Mouse (Mus musculus) spleen, postnatal 36 days (tissue): ENCODE measurements around the gene Styk1.

Experiments used
- DNase-seq, 2 experiments: peaks; one replicate each; pipeline ENCODE4 v3.0.0; 2022; ENCODE audit warnings: low spot score in 2 of 2, mixed read lengths in 1 of 2

Styk1 gene

DNA sequence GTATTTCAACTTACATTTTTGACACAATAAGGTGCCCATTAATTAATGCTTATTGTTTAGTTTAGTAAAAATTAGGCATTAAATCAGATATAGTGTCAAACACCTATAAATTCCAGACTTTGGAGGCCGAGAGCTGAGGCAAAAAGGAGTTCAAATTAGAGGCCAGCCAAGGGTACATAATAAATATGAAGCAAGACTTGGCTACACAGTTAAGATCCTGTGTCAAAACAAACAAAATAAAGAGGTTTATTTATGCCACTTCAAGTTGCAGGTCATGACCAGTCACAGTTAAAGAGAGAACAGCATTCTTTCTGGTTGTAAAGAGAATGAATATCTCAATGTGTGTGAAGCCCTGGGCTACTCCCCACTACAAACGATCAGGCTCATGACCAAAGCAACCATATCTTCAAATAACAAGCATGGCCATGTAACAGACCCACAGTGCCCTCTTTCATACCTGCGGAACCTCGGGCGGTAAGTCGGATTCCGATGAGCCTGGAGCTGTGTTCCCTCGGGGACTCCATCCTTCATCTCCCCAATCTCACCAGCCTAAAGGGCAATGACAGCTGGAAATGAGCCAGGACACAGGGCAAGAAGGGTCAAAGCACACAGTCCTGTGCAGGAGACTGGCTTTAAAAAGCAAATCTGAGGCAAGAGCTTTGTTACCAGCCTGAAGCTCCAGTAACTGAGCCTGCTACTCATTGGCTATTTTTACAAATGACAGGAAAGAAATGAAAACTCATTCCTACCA is 16.6 kb upstream of the Styk1 start:
- DNase-seq, result no peak

- DNase-seq, result peak; percentile 9 to 16
Measured at GRCm38 (mm10) chr6:131367101-131367500, 13.7 kb upstream of the Styk1 start.

DNA sequence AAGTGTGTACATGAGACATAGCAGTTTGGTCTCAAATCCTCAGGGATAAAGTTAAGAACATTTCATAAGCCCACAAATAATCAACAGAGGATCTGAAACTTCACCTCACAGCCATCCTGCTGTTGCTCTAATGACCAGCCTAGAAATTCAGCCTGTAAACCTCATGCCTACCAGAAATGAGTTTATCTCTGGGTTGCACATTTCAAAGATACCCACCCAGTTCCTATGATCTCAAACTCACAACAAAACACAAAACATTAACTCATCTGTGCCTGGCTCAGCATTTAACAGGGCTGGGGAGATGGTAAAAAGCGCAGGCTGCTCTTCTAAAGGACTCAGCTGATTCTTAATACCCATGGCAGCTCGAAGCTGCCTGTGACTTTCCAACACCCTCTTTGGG is 11.0 kb upstream of the Styk1 start:
- peak in 1 of 2 experiments; percentile 10 for DNase-seq

GRCm38 (mm10) chr6:131362987-131363765 is 9.8 kb upstream of the Styk1 start:
- DNase-seq, result no peak

DNA sequence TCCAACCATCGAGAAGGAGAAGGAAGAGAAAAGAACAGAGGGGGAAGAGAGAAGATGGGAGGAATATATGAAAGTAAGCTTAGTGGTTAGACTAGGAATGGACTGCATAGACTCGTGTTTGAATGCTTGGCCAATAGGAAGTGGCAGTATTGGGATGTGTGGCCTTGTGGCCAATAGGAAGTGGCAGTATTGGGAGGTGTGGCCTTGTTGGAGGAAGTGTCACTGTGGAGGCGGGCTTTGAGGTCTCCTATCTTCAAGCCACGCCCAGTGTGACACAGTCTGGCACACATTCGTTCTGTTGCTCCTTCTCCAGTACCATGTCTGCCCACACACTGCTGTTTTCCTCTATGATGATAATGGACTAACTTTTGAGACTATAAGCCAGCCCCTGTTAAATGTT is 7.3 kb upstream of the Styk1 start:
- peak; percentile 10 to 41 for DNase-seq

DNA sequence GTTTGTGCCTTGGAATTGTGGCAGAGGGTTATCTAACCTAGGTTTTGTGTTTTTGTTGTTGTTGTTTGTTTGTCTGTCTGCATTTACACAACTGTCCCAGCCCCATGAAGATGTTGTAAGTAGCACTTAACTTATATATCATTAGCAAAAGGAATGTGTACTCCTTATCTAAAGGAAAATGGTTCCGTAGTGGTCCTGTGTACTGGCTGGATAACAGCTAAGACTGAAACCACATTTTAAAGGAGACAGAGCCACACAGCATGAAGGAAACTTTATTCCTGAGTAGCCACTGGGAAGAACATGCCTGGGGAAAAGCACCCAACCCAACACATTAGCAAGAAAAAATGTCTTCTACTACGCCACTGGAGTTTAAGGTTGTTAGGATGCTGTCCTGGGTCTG is 6.1 kb upstream of the Styk1 start:
- no peak for DNase-seq

DNA sequence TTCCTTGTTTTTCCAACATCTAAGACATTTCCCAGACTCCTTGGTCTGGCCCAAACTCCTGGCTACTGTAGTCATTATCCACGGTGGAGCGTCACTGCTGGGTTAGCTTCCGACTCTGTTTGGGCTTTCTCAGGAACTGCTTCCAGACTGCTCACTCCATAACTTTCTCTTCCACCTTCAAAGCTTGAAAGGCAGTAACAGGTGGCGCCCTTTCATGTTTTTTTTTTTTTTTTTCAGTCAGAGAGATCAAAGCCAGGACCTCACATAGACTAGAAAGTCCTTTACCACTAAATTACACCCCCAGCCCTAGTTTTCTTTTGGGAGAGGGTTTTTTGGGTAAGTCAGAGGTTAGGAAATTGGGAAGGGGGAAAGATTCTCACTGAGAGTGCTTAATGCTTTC is 1.5 kb upstream of the Styk1 start:
- DNase-seq, result no peak

- DNase-seq, result no peak
Measured at GRCm38 (mm10) chr6:131347026-131347425, 6.4 kb downstream of the Styk1 start.

DNA sequence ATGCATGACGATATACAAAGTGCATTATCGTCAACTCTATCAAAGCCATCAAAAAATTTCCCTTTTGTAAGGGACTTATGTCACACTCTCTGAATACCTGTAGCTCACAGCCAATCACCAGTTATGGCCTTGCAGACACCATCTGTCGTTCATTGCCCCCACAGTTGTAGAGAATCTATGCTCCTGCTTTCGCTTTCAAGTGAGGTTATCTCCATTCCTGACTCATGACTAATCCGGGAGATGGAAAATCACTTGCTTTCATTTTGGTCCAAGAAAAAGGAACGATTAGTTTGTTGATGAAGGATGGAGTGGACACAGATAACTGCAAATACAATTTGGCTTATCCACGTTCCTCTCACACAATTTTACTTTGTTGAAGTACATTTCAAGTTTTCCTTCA is 9.1 kb downstream of the Styk1 start:
- no peak for DNase-seq

DNA sequence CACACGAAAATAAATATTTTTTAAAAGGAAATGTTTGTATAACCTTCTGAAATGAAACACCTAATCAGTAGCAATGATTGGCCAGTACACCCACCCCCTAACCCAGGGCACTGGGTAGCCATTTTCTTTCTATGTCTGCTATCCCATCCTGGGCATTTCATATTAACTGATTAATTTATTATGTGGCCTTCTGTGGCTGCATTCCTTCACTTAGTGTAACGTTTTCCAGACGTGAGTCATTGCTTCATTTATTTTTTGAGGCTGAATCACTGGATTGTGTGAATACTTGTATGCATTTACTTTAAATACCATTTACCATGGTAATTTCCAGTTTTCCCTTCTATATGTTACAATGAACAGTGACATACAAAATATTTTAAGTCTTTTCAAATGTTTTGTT is 13.3 kb downstream of the Styk1 start:
- DNase-seq, result no peak

- no peak for DNase-seq
Measured at GRCm38 (mm10) chr6:131339309-131339708, 14.1 kb downstream of the Styk1 start.

DNA sequence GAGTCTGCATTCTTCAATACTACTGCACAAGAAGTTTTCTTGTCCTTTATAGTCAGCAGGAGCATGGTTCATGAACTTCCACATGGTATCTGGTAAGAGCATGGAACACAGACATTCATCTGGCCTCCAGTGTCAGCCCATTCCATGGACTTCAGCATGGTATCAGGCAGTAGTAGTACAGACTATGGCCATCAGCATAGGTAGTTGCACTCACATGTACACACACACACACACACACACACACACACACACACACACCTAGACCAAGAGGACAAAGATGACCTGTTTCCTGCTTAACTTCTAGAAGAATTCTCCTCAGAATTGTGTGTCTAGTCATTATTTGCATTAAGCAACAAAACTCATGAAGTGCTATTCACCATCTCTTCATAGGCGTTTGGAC is 14.6 kb downstream of the Styk1 start:
- DNase-seq, result no peak

GRCm38 (mm10) chr6:131327076-131327475 is 26.3 kb downstream of the Styk1 start:
- no peak for DNase-seq

DNA sequence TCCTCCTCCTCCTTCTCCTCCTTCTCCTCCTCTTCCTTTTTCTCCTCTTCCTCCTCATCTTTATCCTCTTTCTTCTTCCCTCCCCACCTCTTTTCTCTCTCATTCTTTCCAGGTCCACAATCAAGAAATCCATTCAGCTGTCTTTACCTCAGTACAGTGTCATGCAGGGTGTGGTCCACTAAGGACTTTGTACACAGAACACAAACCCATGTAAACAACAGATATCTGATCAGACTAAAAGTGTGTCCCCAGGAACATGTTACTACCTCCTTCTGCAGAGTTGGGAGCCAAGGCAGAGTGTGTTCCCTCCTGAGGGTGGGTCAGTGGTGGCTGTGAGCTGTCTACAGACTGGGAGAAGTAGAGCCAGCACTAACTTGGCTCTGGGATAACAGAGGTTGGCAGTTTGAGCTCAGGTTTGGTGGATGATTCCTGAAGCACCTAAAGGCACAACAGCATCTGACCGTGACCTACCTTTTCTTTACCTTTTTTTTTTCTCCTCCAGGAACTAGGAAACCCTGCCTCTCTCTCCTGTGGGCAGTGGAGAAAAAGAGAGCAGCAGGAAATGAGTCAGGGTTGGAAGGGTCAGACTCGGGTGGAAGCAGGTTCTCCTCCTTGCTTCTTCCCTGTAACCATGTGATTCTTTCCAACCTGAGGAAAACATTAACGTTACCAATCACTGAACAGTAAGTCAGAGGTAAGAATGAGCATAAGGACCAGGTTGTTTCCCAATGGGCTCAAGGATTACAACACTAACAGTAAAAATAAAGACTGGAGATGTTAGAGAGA is 31.4 kb downstream of the Styk1 start:
- no peak for DNase-seq

- DNase-seq, result no peak
Measured at GRCm38 (mm10) chr6:131316155-131317101, 37.0 kb downstream of the Styk1 start.

DNA sequence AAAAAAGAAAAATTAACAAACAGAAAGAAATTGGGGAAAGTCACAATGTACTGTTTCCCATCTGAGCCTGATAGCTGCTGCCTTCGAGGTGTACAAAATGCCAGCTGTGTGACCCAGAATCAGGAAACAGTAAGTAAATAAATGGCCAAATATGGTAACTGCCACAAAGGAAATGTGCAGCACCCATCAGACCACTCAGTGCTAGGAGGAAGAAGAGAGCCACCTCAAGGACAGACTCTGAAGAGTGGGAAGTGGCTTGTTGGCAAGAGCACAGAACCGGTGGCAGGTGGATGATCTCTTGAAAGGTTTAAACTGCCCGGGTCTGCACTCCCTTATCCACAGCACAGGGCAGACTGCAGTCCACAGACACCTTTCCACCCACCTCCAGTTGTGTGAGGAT is 45.4 kb downstream of the Styk1 start:
- DNase-seq, result no peak

GRCm38 (mm10) chr6:131304776-131305175 is 48.6 kb downstream of the Styk1 start:
- no peak for DNase-seq

GRCm38 (mm10) chr6:131298531-131298930 is 54.9 kb downstream of the Styk1 start:
- DNase-seq, result no peak

DNA sequence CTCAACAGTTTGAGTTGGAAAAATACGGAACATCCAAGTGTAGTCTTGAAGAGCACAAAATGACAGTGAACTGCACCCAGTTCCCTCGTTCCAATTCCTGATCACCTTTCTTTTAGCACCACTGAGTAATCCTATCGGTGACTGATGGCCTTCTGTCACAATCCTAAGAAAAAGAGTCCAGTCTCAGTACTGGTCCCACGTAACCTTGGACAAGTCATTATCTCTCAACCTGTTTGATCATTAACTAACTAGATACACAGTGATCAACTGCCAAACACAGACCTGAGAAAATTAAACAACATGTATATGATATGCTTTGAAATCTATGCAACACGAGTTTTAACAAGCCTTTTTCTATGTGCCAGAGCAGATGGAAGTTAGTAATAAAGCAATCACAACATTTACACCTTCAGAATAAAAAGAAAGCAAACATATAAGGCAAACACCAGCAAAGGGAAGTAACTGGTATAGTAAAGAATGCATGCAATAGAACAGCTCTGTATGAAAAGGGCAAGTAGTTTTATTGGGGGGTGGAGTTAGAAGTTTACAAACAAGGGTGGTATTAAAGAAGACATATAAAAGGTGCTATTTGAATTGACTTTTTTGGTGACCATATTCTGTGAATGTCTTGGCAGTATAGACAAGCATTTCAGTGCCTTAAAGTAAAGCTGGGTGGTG is 58.8 kb downstream of the Styk1 start:
- no peak for DNase-seq

DNA sequence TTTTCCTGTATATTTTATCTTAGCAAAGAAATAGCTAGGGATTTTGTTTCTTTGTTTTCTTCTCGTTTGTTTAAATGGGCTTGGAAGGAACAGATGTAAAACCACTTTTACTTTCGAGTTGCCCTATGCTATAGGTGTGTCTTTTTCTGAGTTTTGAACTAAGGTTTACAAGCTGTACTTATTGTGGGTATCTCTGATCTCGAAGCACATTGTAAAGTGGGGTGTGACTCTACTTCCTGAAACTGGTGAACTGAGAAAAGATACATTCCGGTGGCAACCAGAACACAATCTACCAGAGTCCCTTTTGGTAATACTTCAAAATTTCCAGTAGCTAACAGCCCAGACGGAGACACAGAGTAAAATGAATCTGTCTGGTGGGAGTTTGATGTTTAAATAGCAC is 59.5 kb downstream of the Styk1 start:
- no peak for DNase-seq
